Mouse (Mus musculus) liver, adult 2 months (tissue): ENCODE results near the gene Tmem109. TPM values are rescaled to one million over a fixed set of nuclear protein-coding genes. Genes with fewer than 3 reads are reported as not detected.

Experiments used
- DNase-seq: peaks from one replicate; pipeline ENCODE4 v3.0.0-alpha.2; 2011; ENCODE audit warnings: low read depth, low spot score; ENCODE audit errors: extremely low read depth
- H3K27ac ChIP-seq: fragments of 200-500 bp; replicated peaks from 2 replicates; pipeline ENCODE4 v1.5.1; 2012; ENCODE audit warnings: low read depth, mild to moderate bottlenecking, control low read depth, inconsistent platforms, low read length; ENCODE audit not compliant: insufficient read depth
- H3K27me3 ChIP-seq: fragments of 200-500 bp; 2 replicates; pipeline ENCODE4 v1.6.1; 2012; ENCODE audit warnings: mild to moderate bottlenecking, moderate library complexity, low read length, inconsistent platforms; ENCODE audit not compliant: control insufficient read depth, insufficient read depth
- H3K36me3 ChIP-seq: fragments of 200-500 bp; 2 replicates; pipeline ENCODE4 v1.6.1; 2012; ENCODE audit warnings: low read length, inconsistent platforms; ENCODE audit not compliant: control insufficient read depth, insufficient read depth
- H3K4me1 ChIP-seq: fragments of 200-500 bp; 2 replicates; pipeline ENCODE4 v1.6.1; 2011; ENCODE audit warnings: low read length; ENCODE audit not compliant: control insufficient read depth, insufficient read depth
- H3K4me3 ChIP-seq: fragments of 200-500 bp; 2 replicates; pipeline ENCODE4 v1.5.1; 2011; ENCODE audit warnings: low read depth, mild to moderate bottlenecking, control low read depth, low read length, moderate library complexity; ENCODE audit not compliant: insufficient read depth
- H3K79me2 ChIP-seq: fragments of 200-500 bp; 2 replicates; pipeline ENCODE4 v1.6.1; 2012; ENCODE audit warnings: inconsistent platforms, mild to moderate bottlenecking, low read length, moderate library complexity; ENCODE audit not compliant: control insufficient read depth, insufficient read depth
- H3K9ac ChIP-seq: fragments of 200-500 bp; 2 replicates; pipeline ENCODE4 v1.6.1; 2012; ENCODE audit warnings: low read depth, mild to moderate bottlenecking, control low read depth, inconsistent platforms, low read length
- CTCF ChIP-seq: fragments of 200-500 bp; IDR thresholded peaks from 2 replicates; pipeline ENCODE4 v1.5.1; 2011; ENCODE audit warnings: low read depth, low read length, control low read depth
- POLR2A ChIP-seq: fragments of 200-500 bp; IDR thresholded peaks from 2 replicates; pipeline ENCODE4 v1.6.1; 2011; ENCODE audit warnings: low read length, control low read depth; ENCODE audit not compliant: insufficient read depth; ENCODE audit errors: extremely low read depth
- WGBS: fragments of 180-500 bp; shearing (Covaris S2); methylation state at CpG from one replicate; pipeline ENCODE4 v1.1.7; 2018; 5-methylcytosine and 5-hydroxymethylcytosine counted together
- polyA plus RNA-seq: library from polyadenylated mRNA; depleted of rRNA; stranded (reverse); fragments of >200 nt; gene quantifications from 2 replicates; pipeline ENCODE4 v1.2.3, GENCODE M21; 2012
- total RNA-seq: library from RNA; depleted of rRNA; stranded (reverse); fragments of >200 nt; gene quantifications from 2 replicates; pipeline ENCODE4 v1.2.3, GENCODE M21; 2014

Gene Tmem109
- total and polyA plus RNA-seq, 2 experiments = 7.1 to 35.2 TPM

- Histone ChIP-seq H3K79me2 (no peaks in the 10 kb centered on the region), H3K36me3 (no peaks in the 10 kb centered on the region), H3K9ac (no peak within 1 kb of the TSS), H3K4me3 (no peak within 1 kb of the TSS), H3K27me3 (no peaks in the 10 kb centered on the region), H3K27ac (no peak within 1 kb of the TSS), H3K4me1 (no peaks in the 10 kb centered on the region)
- WGBS = 76% methylated on average over 2 of the region's 2 CpGs
- no peak for TF ChIP-seq POLR2A
- no peak for TF ChIP-seq CTCF
- DNase-seq = no peak
Observed at GRCm38 (mm10) chr19:10920532-10920931, 38.7 kb upstream of the Tmem109 start, which contains the start of gene Zp1. Zp1 (minus strand) TSS chr19:10920632.

GRCm38 (mm10) chr19:10918321-10918991 is 36.7 kb upstream of the Tmem109 start:
- no peak overlapping the region for H3K4me3 ChIP-seq

DNA sequence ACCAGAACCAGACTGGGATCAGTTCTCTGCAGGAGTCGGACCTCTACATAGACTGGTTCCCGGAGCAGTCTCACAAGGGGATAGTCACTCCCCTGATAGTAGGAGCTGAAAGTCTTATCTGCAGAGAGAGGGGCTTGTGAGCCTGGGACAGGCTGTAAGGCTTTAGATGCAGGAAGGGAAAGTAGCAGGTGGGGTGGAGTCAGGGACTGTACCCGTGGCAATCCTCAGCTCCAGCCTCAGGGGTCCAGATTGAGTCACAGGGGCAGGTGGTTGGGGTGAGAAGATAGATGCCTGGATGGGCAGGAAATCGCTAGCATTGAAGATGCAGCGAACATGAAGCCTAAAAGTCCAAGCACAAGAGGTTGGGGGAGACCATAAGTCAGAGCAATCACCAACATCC is 34.7 kb upstream of the Tmem109 start:
- no peaks in the 10 kb centered on the region for H3K4me1 ChIP-seq
- no peaks in the 10 kb centered on the region for H3K36me3 ChIP-seq
- H3K27ac ChIP-seq = no peak overlapping the region
- WGBS = 64% methylated on average over 5 of the region's 5 CpGs
- H3K9ac ChIP-seq = no peak overlapping the region
- H3K27me3 ChIP-seq = no peaks in the 10 kb centered on the region
- no peaks in the 10 kb centered on the region for H3K79me2 ChIP-seq
- no peak for DNase-seq
- TF ChIP-seq POLR2A (no peak), CTCF (no peak)
- H3K4me3 ChIP-seq = no peak overlapping the region

More at GRCm38 (mm10) chr19:10918321-10918991, 36.7 kb upstream of the Tmem109 start:
- no peak for DNase-seq
- H3K27ac ChIP-seq = no peak overlapping the region
- no peaks in the 10 kb centered on the region for H3K79me2 ChIP-seq
- H3K9ac ChIP-seq = no peak overlapping the region
- H3K27me3 ChIP-seq = no peaks in the 10 kb centered on the region
- TF ChIP-seq POLR2A = no peak
- no peak for TF ChIP-seq CTCF
- no peaks in the 10 kb centered on the region for H3K36me3 ChIP-seq
- 87% methylated on average over 10 of the region's 10 CpGs for WGBS
- H3K4me1 ChIP-seq = no peaks in the 10 kb centered on the region

- no peak overlapping the region for H3K27ac ChIP-seq
- H3K79me2 ChIP-seq = no peaks in the 10 kb centered on the region
- no peaks in the 10 kb centered on the region for H3K36me3 ChIP-seq
- H3K4me3 ChIP-seq = no peak overlapping the region
- no peak for TF ChIP-seq POLR2A
- no peak for TF ChIP-seq CTCF
- DNase-seq = no peak
- WGBS = 79% methylated on average over 2 of the region's 2 CpGs
- no peaks in the 10 kb centered on the region for H3K27me3 ChIP-seq
- H3K9ac ChIP-seq = no peak overlapping the region
- no peaks in the 10 kb centered on the region for H3K4me1 ChIP-seq
Observed at GRCm38 (mm10) chr19:10914870-10915269, 33.1 kb upstream of the Tmem109 start.

DNA sequence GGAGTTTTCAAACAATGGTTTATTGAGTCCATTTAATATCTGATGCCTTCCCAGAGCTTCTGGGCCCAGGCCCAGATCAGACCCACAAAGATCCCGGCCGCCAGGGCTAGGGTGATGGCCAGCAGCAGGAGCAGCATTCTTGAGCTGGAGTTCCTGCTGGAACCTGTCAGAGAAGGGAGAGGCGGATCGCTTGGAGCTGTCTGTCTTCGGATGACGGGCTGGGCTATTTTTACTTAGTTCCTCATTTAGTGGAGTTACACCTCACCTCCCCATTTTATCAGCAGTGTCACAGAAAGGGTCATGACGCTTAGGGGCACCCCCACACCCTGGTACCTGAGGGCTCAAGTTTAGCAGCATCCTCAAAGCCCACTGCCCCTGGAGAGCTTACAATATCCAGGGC is 32.5 kb upstream of the Tmem109 start:
- H3K4me3 ChIP-seq = no peak overlapping the region
- H3K79me2 ChIP-seq = no peaks in the 10 kb centered on the region
- no peak overlapping the region for H3K27ac ChIP-seq
- no peaks in the 10 kb centered on the region for H3K36me3 ChIP-seq
- H3K9ac ChIP-seq = no peak overlapping the region
- no peaks in the 10 kb centered on the region for H3K27me3 ChIP-seq
- 81% methylated on average over 7 of the region's 7 CpGs for WGBS
- no peaks in the 10 kb centered on the region for H3K4me1 ChIP-seq
- no peak for TF ChIP-seq POLR2A
- DNase-seq = no peak

- Histone ChIP-seq H3K79me2 (no peaks in the 10 kb centered on the region), H3K9ac (no peak overlapping the region), H3K36me3 (peaks cover 9% of the 10 kb centered on the region), H3K4me1 (peaks cover 7% of the 10 kb centered on the region), H3K4me3 (no peak overlapping the region), H3K27me3 (no peaks in the 10 kb centered on the region), H3K27ac (no peak overlapping the region)
- DNase-seq = no peak
- no peak for TF ChIP-seq POLR2A
- TF ChIP-seq CTCF = no peak
- 79% methylated on average over 6 of the region's 6 CpGs for WGBS
Observed at GRCm38 (mm10) chr19:10909087-10909721, 27.4 kb upstream of the Tmem109 start.
